ENCODE assay signal across 25 mouse cellular contexts in the genomic region with DNA sequence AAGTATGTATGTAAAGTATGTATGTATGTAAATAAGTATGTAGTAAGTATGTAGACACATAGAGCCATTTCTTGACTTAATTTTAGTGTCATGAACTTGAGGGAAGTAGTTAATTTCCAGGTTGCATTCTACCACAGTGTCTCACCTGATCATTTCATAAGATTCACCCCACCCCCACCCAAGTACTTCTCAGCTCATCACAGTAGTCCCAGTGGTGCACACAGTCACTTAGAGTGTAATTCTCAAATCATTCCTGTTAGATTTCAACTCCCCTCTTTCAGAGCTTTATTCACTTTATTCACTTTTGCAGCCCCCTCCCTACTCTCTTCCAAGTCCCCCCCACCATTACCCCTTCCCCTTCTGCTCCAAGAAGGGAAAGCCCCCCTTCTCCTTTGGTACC.
A peak's percentile ranks its signal among the peaks of the same experiment; 100 is the strongest.
DNase-seq lines count a peak whose midpoint lies in the region; ATAC-seq and TF ChIP-seq lines count a peak whose summit lies in the region.
"Had no signal": no experiment of that assay in that cellular context is flagged by ENCODE, and none has a peak within 500 bp of the region (broad histone marks: within the 10 kb centered on the region; RNA-seq: fewer than 3 reads in every experiment).

No protein-coding gene starts in this region.

- H3K4me1 ChIP-seq in forebrain, embryonic 15.5 days = no peaks in the 10 kb centered on the region
- H3K4me1 ChIP-seq in forebrain, embryonic 11.5 days (replicated peaks; ENCODE audit: control insufficient read depth, insufficient read depth, low read length) = no peaks in the 10 kb centered on the region
- 0 out of 2 replicates have a peak, but pooled peaks cover 4% of the 10 kb centered on the region for H3K4me1 ChIP-seq in midbrain, embryonic 11.5 days (ENCODE audit: control insufficient read depth, insufficient read depth, low read length)
- H3K4me1 ChIP-seq in midbrain, postnatal 0 days (ENCODE audit: insufficient read depth, low read length) = no peaks in the 10 kb centered on the region
- H3K4me1 ChIP-seq in embryonic facial prominence, embryonic 13.5 days = peaks cover 16% of the 10 kb centered on the region
- peaks cover 8% of the 10 kb centered on the region for H3K4me1 ChIP-seq in embryonic facial prominence, embryonic 14.5 days (ENCODE audit: control insufficient read depth, insufficient read depth, low read length)
- no peaks in the 10 kb centered on the region for H3K4me1 ChIP-seq in intestine, embryonic 15.5 days (replicated peaks)
- H3K4me1 ChIP-seq: heart, embryonic 12.5 days; heart, embryonic 15.5 days; hindbrain, embryonic 13.5 days had no signal

- H3K4me3 ChIP-seq in forebrain, embryonic 15.5 days = no peak overlapping the region
- no peak overlapping the region for H3K4me3 ChIP-seq in forebrain, embryonic 11.5 days (ENCODE audit: low read depth, low read length)
- H3K4me3 ChIP-seq in midbrain, embryonic 11.5 days (ENCODE audit: low read depth, low read length) = no peak overlapping the region
- H3K4me3 ChIP-seq in midbrain, postnatal 0 days (ENCODE audit: low read depth, low read length) = no peak overlapping the region
- H3K4me3 ChIP-seq in embryonic facial prominence, embryonic 13.5 days = no peak overlapping the region
- H3K4me3 ChIP-seq in embryonic facial prominence, embryonic 14.5 days (ENCODE audit: low read depth, low read length) = no peak overlapping the region
- H3K4me3 ChIP-seq in intestine, embryonic 15.5 days (replicated peaks) = no peak overlapping the region
- H3K4me3 ChIP-seq: heart, embryonic 12.5 days; heart, embryonic 15.5 days; hindbrain, embryonic 10.5 days; hindbrain, embryonic 13.5 days had no signal

- H3K27me3 ChIP-seq in forebrain, embryonic 15.5 days = no peaks in the 10 kb centered on the region
- H3K27me3 ChIP-seq in forebrain, embryonic 11.5 days (ENCODE audit: control insufficient read depth, insufficient read depth, low read length) = no peaks in the 10 kb centered on the region
- no peaks in the 10 kb centered on the region for H3K27me3 ChIP-seq in midbrain, embryonic 11.5 days (ENCODE audit: control insufficient read depth, insufficient read depth, low read length)
- no peaks in the 10 kb centered on the region for H3K27me3 ChIP-seq in midbrain, postnatal 0 days (ENCODE audit: insufficient read depth, low read length)
- H3K27me3 ChIP-seq in embryonic facial prominence, embryonic 13.5 days = no peaks in the 10 kb centered on the region
- H3K27me3 ChIP-seq in embryonic facial prominence, embryonic 14.5 days (replicated peaks; ENCODE audit: control insufficient read depth, insufficient read depth, low read length) = no peaks in the 10 kb centered on the region
- H3K27me3 ChIP-seq in intestine, embryonic 15.5 days (replicated peaks) = no peaks in the 10 kb centered on the region
- H3K27me3 ChIP-seq: heart, embryonic 12.5 days; heart, embryonic 15.5 days; hindbrain, embryonic 13.5 days had no signal

- H3K36me3 ChIP-seq in forebrain, embryonic 15.5 days = no peaks in the 10 kb centered on the region
- H3K36me3 ChIP-seq in forebrain, embryonic 11.5 days (ENCODE audit: control insufficient read depth, insufficient read depth, low read length) = no peaks in the 10 kb centered on the region
- no peaks in the 10 kb centered on the region for H3K36me3 ChIP-seq in midbrain, embryonic 11.5 days (ENCODE audit: control insufficient read depth, insufficient read depth, low read length)
- no peaks in the 10 kb centered on the region for H3K36me3 ChIP-seq in midbrain, postnatal 0 days (ENCODE audit: insufficient read depth, low read length)
- H3K36me3 ChIP-seq in embryonic facial prominence, embryonic 13.5 days = no peaks in the 10 kb centered on the region
- no peaks in the 10 kb centered on the region for H3K36me3 ChIP-seq in embryonic facial prominence, embryonic 14.5 days (ENCODE audit: control insufficient read depth, insufficient read depth, low read length)
- H3K36me3 ChIP-seq in intestine, embryonic 15.5 days = no peaks in the 10 kb centered on the region
- H3K36me3 ChIP-seq: heart, embryonic 12.5 days; heart, embryonic 15.5 days; hindbrain, embryonic 10.5 days; hindbrain, embryonic 13.5 days had no signal

- no peaks in the 10 kb centered on the region for H3K9me3 ChIP-seq in forebrain, embryonic 15.5 days
- no peaks in the 10 kb centered on the region for H3K9me3 ChIP-seq in forebrain, embryonic 11.5 days (ENCODE audit: control insufficient read depth, low read length)
- H3K9me3 ChIP-seq in midbrain, embryonic 11.5 days (ENCODE audit: control insufficient read depth, low read length) = no peaks in the 10 kb centered on the region
- no peaks in the 10 kb centered on the region for H3K9me3 ChIP-seq in midbrain, postnatal 0 days (ENCODE audit: low read length)
- no peaks in the 10 kb centered on the region for H3K9me3 ChIP-seq in embryonic facial prominence, embryonic 13.5 days
- no peaks in the 10 kb centered on the region for H3K9me3 ChIP-seq in embryonic facial prominence, embryonic 14.5 days (ENCODE audit: control insufficient read depth, low read length)
- H3K9me3 ChIP-seq in intestine, embryonic 15.5 days = no peaks in the 10 kb centered on the region
- H3K9me3 ChIP-seq: heart, embryonic 12.5 days; heart, embryonic 15.5 days; hindbrain, embryonic 10.5 days; hindbrain, embryonic 13.5 days had no signal

- no peak overlapping the region for H3K4me2 ChIP-seq in forebrain, embryonic 15.5 days (replicated peaks)
- no peak overlapping the region for H3K4me2 ChIP-seq in forebrain, embryonic 11.5 days (ENCODE audit: low read depth, low read length, severe bottlenecking)
- no peak overlapping the region for H3K4me2 ChIP-seq in midbrain, embryonic 11.5 days
- no peak overlapping the region for H3K4me2 ChIP-seq in midbrain, postnatal 0 days (ENCODE audit: low read depth, low read length, poor library complexity, severe bottlenecking)
- no peak overlapping the region for H3K4me2 ChIP-seq in embryonic facial prominence, embryonic 13.5 days
- 0 out of 2 replicates have a peak overlapping the region, but pooled peaks have one; percentile 25 for H3K4me2 ChIP-seq in embryonic facial prominence, embryonic 14.5 days (ENCODE audit: low read depth, low read length)
- no peak overlapping the region for H3K4me2 ChIP-seq in intestine, embryonic 15.5 days (replicated peaks)
- H3K4me2 ChIP-seq: heart, embryonic 12.5 days; heart, embryonic 15.5 days; hindbrain, embryonic 13.5 days had no signal

- no peak overlapping the region for H3K9ac ChIP-seq in forebrain, embryonic 15.5 days (replicated peaks)
- no peak overlapping the region for H3K9ac ChIP-seq in forebrain, embryonic 11.5 days (ENCODE audit: low read length)
- H3K9ac ChIP-seq in midbrain, embryonic 11.5 days (ENCODE audit: low read length) = no peak overlapping the region
- no peak overlapping the region for H3K9ac ChIP-seq in midbrain, postnatal 0 days (replicated peaks; ENCODE audit: low read length, poor library complexity, severe bottlenecking)
- no peak overlapping the region for H3K9ac ChIP-seq in embryonic facial prominence, embryonic 13.5 days
- no peak overlapping the region for H3K9ac ChIP-seq in embryonic facial prominence, embryonic 14.5 days (ENCODE audit: low read depth, low read length)
- H3K9ac ChIP-seq in intestine, embryonic 15.5 days = no peak overlapping the region
- H3K9ac ChIP-seq: heart, embryonic 12.5 days; heart, embryonic 15.5 days; hindbrain, embryonic 13.5 days had no signal

- no peak overlapping the region for H3K27ac ChIP-seq in forebrain, embryonic 15.5 days (replicated peaks)
- no peak overlapping the region for H3K27ac ChIP-seq in forebrain, embryonic 11.5 days (ENCODE audit: low read depth, low read length)
- H3K27ac ChIP-seq in midbrain, embryonic 11.5 days (ENCODE audit: low read depth, low read length) = no peak overlapping the region
- H3K27ac ChIP-seq in midbrain, postnatal 0 days (ENCODE audit: low read depth, low read length) = no peak overlapping the region
- H3K27ac ChIP-seq in embryonic facial prominence, embryonic 13.5 days = 0 out of 2 replicates have a peak overlapping the region, but pooled peaks have one; percentile 2
- H3K27ac ChIP-seq in embryonic facial prominence, embryonic 14.5 days (replicated peaks; ENCODE audit: low read depth, low read length) = no peak overlapping the region
- H3K27ac ChIP-seq in intestine, embryonic 15.5 days = no peak overlapping the region
- H3K27ac ChIP-seq: heart, embryonic 15.5 days; hindbrain, embryonic 10.5 days; hindbrain, embryonic 13.5 days had no signal

- ATAC-seq in forebrain, embryonic 15.5 days (replicated peaks) = peak; percentile 53; the same call in 1 of the 2 replicates
- no peak for ATAC-seq in forebrain, embryonic 11.5 days (replicated peaks; ENCODE audit: low FRiP score)
- 0 out of 2 replicates have a peak, but pooled peaks have one; percentile 15 for ATAC-seq in midbrain, embryonic 11.5 days (ENCODE audit: low FRiP score)
- ATAC-seq in midbrain, postnatal 0 days (ENCODE audit: low FRiP score) = no peak
- no peak for ATAC-seq in embryonic facial prominence, embryonic 13.5 days (ENCODE audit: insufficient number of reproducible peaks, insufficient read depth, low FRiP score, low TSS enrichment, low read depth)
- no peak for ATAC-seq in embryonic facial prominence, embryonic 14.5 days (ENCODE audit: low read depth)
- ATAC-seq in intestine, embryonic 15.5 days = no peak
- ATAC-seq: CD4-positive, CD25-positive, alpha-beta regulatory T cell, adult 4 months; hindbrain, embryonic 16.5 days; intestine, postnatal 0 days had no signal

- DNase-seq in forebrain, embryonic 11.5 days (ENCODE audit: low spot score) = no peak
- no peak for DNase-seq in midbrain, embryonic 11.5 days (ENCODE audit: low spot score, missing footprints)
- DNase-seq in midbrain, postnatal 0 days (ENCODE audit: low spot score) = no peak
- no peak for DNase-seq in embryonic facial prominence, embryonic 14.5 days (ENCODE audit: low spot score)
- DNase-seq: adrenal gland, adult 2 months; adrenal gland, postnatal 14 days; cerebellum, adult 11 months; cerebellum, adult 2 months; cerebellum, adult 9-11 months; cerebellum, postnatal 25 days; gastrocnemius, postnatal 25 days; heart, adult 18-20 months; heart, postnatal 10 days; heart, postnatal 36 days; kidney, adult 2 months had no signal

- TF ChIP-seq CTCF in midbrain, postnatal 0 days (IDR thresholded peaks at IDR 0.05) = no peak

Comparison
In these comparisons a context has a peak if more than half of its experiments do, and no peak if none do; other contexts are left out.
1. ATAC-seq: peak in forebrain, embryonic 15.5 days (single experiment) and midbrain, embryonic 11.5 days (single experiment); none in forebrain, embryonic 11.5 days (single experiment), midbrain, postnatal 0 days (single experiment), embryonic facial prominence, embryonic 13.5 days (single experiment), embryonic facial prominence, embryonic 14.5 days (single experiment) and intestine, embryonic 15.5 days (single experiment).